Mouse (Mus musculus) erythroblast, embryonic 14.5 days (primary cell): ENCODE results near the gene Olfr791.

Source experiments
- GATA1 ChIP-seq: IDR thresholded peaks from 2 replicates; pipeline ENCODE4 v1.6.1; 2012; ENCODE audit warnings: low read length, inconsistent platforms, mixed read lengths
- TAL1 ChIP-seq: IDR thresholded peaks from 3 replicates; pipeline ENCODE4 v1.6.1; 2012; ENCODE audit warnings: low read length, inconsistent platforms, mixed read lengths

- TF ChIP-seq GATA1 = no peak
- TF ChIP-seq TAL1 = no peak
Observed at GRCm38 (mm10) chr10:129577066-129577465, 55.5 kb downstream of the Olfr791 start.
